Mouse (Mus musculus) thymus, adult 2 months (tissue): Measurements from ENCODE around the gene Gbf1. TPM values are rescaled to one million over a fixed set of nuclear protein-coding genes. Genes with fewer than 3 reads are reported as not detected.
"Not testable (repeated sequence)": the region's sequence is repeated elsewhere in the genome, so short reads cannot be mapped to it uniquely, and the experiment has no call there.

Source experiments
- DNase-seq: peaks from one replicate; pipeline ENCODE4 v3.0.0; 2021
- H3K27ac ChIP-seq: fragments of 200-500 bp; 2 replicates; pipeline ENCODE4 v1.5.1; 2012; ENCODE audit warnings: low read length, control low read depth; ENCODE audit not compliant: control insufficient read depth, insufficient read depth
- H3K27me3 ChIP-seq: fragments of 200-500 bp; 2 replicates; pipeline ENCODE4 v1.6.1; 2012; ENCODE audit warnings: mild to moderate bottlenecking, low read length, moderate library complexity, mixed read lengths; ENCODE audit not compliant: control insufficient read depth, insufficient read depth
- H3K36me3 ChIP-seq: fragments of 200-500 bp; 2 replicates; pipeline ENCODE4 v1.6.1; 2012; ENCODE audit warnings: mild to moderate bottlenecking, low read length, moderate library complexity; ENCODE audit not compliant: control insufficient read depth, insufficient read depth
- H3K4me1 ChIP-seq: fragments of 200-500 bp; replicated peaks from 2 replicates; pipeline ENCODE4 v1.6.1; 2012; ENCODE audit warnings: low read length; ENCODE audit not compliant: control insufficient read depth, insufficient read depth
- H3K4me3 ChIP-seq: fragments of 200-500 bp; 2 replicates; pipeline ENCODE4 v1.5.1; 2012; ENCODE audit warnings: mild to moderate bottlenecking, low read length, control low read depth, moderate library complexity; ENCODE audit not compliant: control insufficient read depth, insufficient read depth
- CTCF ChIP-seq: fragments of 200-500 bp; IDR thresholded peaks from 2 replicates; pipeline ENCODE4 v1.5.1; 2012; ENCODE audit warnings: mild to moderate bottlenecking, control low read depth, low read length, moderate library complexity, borderline replicate concordance; ENCODE audit not compliant: control insufficient read depth, poor library complexity, insufficient read depth; ENCODE audit errors: extremely low read depth
- POLR2A ChIP-seq: fragments of 200-500 bp; IDR thresholded peaks from 2 replicates; pipeline ENCODE4 v1.6.1; 2012; ENCODE audit warnings: mild to moderate bottlenecking, low read length, control low read depth, moderate library complexity; ENCODE audit not compliant: control insufficient read depth, poor library complexity, insufficient read depth; ENCODE audit errors: extremely low read depth
- WGBS: fragments of 180-500 bp; shearing (Covaris S2); methylation state at CpG from one replicate; pipeline ENCODE4 v1.1.7; 2018; 5-methylcytosine and 5-hydroxymethylcytosine counted together
- polyA plus RNA-seq: library from polyadenylated mRNA; depleted of rRNA; stranded (reverse); fragments of >200 nt; gene quantifications from 2 replicates; pipeline ENCODE4 v1.2.3, GENCODE M21; 2012

The Gbf1 gene
- polyA plus RNA-seq, 1 experiment = 113 TPM

GRCm38 (mm10) chr19:46147511-46148371 lies 4.6 kb upstream of the Gbf1 start, which contains the start of gene Pitx3:
Gene Pitx3 (minus strand): TSS chr19:46148326.
- Histone ChIP-seq H3K36me3 (no peaks in the 10 kb centered on the region), H3K4me3 (peak within 1 kb of the TSS; percentile 16), H3K27ac (no peak within 1 kb of the TSS), H3K27me3 (peaks cover 11% of the 10 kb centered on the region; the same call in 1 of the 2 replicates), H3K4me1 (peaks cover 12% of the 10 kb centered on the region)
- no peak for TF ChIP-seq CTCF
- TF ChIP-seq POLR2A = no peak
- DNase-seq = no peak
- 8% methylated on average over 47 of the region's 47 CpGs for WGBS

GRCm38 (mm10) chr19:46148372-46148760 lies 3.9 kb upstream of the Gbf1 start:
- Histone ChIP-seq H3K27me3 (peaks cover 11% of the 10 kb centered on the region; the same call in 1 of the 2 replicates), H3K27ac (no peak overlapping the region), H3K4me3 (peak overlapping the region; percentile 16), H3K4me1 (peaks cover 16% of the 10 kb centered on the region), H3K36me3 (no peaks in the 10 kb centered on the region)
- DNase-seq = peak; percentile 53
- WGBS = 2% methylated on average over 27 of the region's 27 CpGs
- TF ChIP-seq CTCF (no peak), POLR2A (no peak)

- 40% methylated on average over 12 of the region's 12 CpGs for WGBS
- no peak for DNase-seq
- Histone ChIP-seq H3K27me3 (peaks cover 11% of the 10 kb centered on the region; the same call in 1 of the 2 replicates), H3K27ac (no peak overlapping the region), H3K36me3 (no peaks in the 10 kb centered on the region), H3K4me1 (peaks cover 16% of the 10 kb centered on the region), H3K4me3 (no peak overlapping the region)
- no peak for TF ChIP-seq CTCF
- no peak for TF ChIP-seq POLR2A
These were observed 3.2 kb upstream of the Gbf1 start for GRCm38 (mm10) chr19:46149091-46149490.

- Histone ChIP-seq H3K27me3 (no peaks in the 10 kb centered on the region), H3K4me1 (no peaks in the 10 kb centered on the region), H3K36me3 (peaks cover 24% of the 10 kb centered on the region; the same call in 1 of the 2 replicates), H3K27ac (no peak overlapping the region), H3K4me3 (no peak overlapping the region)
- no peak for DNase-seq
- TF ChIP-seq POLR2A = no peak
- TF ChIP-seq CTCF = no peak
- WGBS = 96% methylated on average over 3 of the region's 3 CpGs
These were observed 13.6 kb downstream of the Gbf1 start for GRCm38 (mm10) chr19:46165950-46166349.

- DNase-seq, H3K27me3 ChIP-seq, H3K27ac ChIP-seq, H3K4me1 ChIP-seq, H3K4me3 ChIP-seq: not testable (repeated sequence)
- H3K36me3 ChIP-seq = peaks cover 28% of the 10 kb centered on the region; the same call in 1 of the 2 replicates
- 71% methylated on average over 2 of the region's 2 CpGs for WGBS
These were observed 14.9 kb downstream of the Gbf1 start for GRCm38 (mm10) chr19:46167169-46167568.

- 95% methylated on average over 3 of the region's 3 CpGs for WGBS
- no peak for DNase-seq
These were observed 17.1 kb downstream of the Gbf1 start for GRCm38 (mm10) chr19:46169396-46169795.

GRCm38 (mm10) chr19:46169913-46170312 lies 17.6 kb downstream of the Gbf1 start:
- no peak overlapping the region for H3K4me3 ChIP-seq
- WGBS = 91% methylated on average over 1 of the region's 1 CpGs
- H3K4me1 ChIP-seq = no peaks in the 10 kb centered on the region
- H3K27me3 ChIP-seq = no peaks in the 10 kb centered on the region
- no peak for DNase-seq
- TF ChIP-seq CTCF (no peak), POLR2A (no peak)
- no peak overlapping the region for H3K27ac ChIP-seq
- H3K36me3 ChIP-seq = peaks cover 13% of the 10 kb centered on the region; the same call in 1 of the 2 replicates

More at GRCm38 (mm10) chr19:46169396-46169795, 17.1 kb downstream of the Gbf1 start:
- H3K27ac ChIP-seq = no peak overlapping the region
- no peaks in the 10 kb centered on the region for H3K27me3 ChIP-seq
- peaks cover 18% of the 10 kb centered on the region; the same call in 1 of the 2 replicates for H3K36me3 ChIP-seq
- no peak overlapping the region for H3K4me3 ChIP-seq
- TF ChIP-seq CTCF (no peak), POLR2A (no peak)
- H3K4me1 ChIP-seq = no peaks in the 10 kb centered on the region
